ENCODE assay signal across 9 mouse cellular contexts in the genomic region with DNA sequence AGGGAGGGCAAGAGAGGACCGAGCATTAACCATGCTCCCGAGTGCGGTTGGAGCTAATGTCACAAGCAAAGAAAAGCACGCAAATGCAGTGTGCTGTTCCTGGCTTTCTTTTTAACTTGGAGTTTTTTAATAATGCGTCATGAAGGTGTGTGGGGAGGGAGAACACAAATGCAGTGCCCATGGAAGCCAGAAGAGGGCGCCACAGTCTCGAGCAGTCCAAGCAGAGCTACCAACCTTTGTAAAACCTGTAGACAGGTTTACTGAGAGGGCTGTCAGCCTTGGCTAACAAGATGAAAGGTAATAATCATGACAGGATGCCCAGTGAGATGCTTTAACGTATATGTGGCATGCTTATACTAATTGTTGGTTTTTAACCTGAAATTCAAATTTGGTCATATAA. TPM values are rescaled to one million over a fixed set of nuclear protein-coding genes. Genes with fewer than 3 reads are reported as not detected.
A peak's percentile ranks its signal among the peaks of the same experiment; 100 is the strongest.
DNase-seq lines count a peak whose midpoint lies in the region; ATAC-seq and TF ChIP-seq lines count a peak whose summit lies in the region.
"Had no signal": no experiment of that assay in that cellular context is flagged by ENCODE, and none has a peak within 500 bp of the region (broad histone marks: within the 10 kb centered on the region; RNA-seq: fewer than 3 reads in every experiment).

No protein-coding gene starts in this region.

- no peak for TF ChIP-seq EP300 in CH12.LX (IDR thresholded peaks at IDR 0.05; ENCODE audit: low read length)
- TF ChIP-seq EP300 in lung, postnatal 0 days (IDR thresholded peaks at IDR 0.05) = no peak

- TF ChIP-seq POLR2A in CH12.LX (IDR thresholded peaks at IDR 0.05; ENCODE audit: low read depth, low read length) = no peak

- no peak overlapping the region for H3K9ac ChIP-seq in CH12.LX (ENCODE audit: insufficient read depth, low read depth)
- no peak overlapping the region; the same call in 1 of the 2 replicates for H3K9ac ChIP-seq in embryonic facial prominence, embryonic 12.5 days
- no peak overlapping the region for H3K9ac ChIP-seq in lung, postnatal 0 days (replicated peaks; ENCODE audit: low read depth)

- intact Hi-C loops in heart, postnatal 36 days (cut with DNase I) = loop anchor here (2.0 to 5.0 kb wide), 5 partner anchors 69 to 789 kb away; a partner anchor contains a TSS

- peak; percentile 71 to 88 for TF ChIP-seq CTCF in CH12.LX (conservative IDR thresholded peaks at IDR 0.05 in 1 of 2, IDR thresholded peaks at IDR 0.05 in 1 of 2; ENCODE audit: low read depth in 2 of 2, low read length in 2 of 2)
- TF ChIP-seq CTCF in lung, postnatal 0 days (IDR thresholded peaks at IDR 0.05) = peak; percentile 87

- no peak overlapping the region for H3K27ac ChIP-seq in CH12.LX (ENCODE audit: insufficient read depth, low read depth)
- peak overlapping the region; percentile 26; the same call in 1 of the 2 replicates for H3K27ac ChIP-seq in embryonic facial prominence, embryonic 12.5 days
- no peak overlapping the region for H3K27ac ChIP-seq in lung, postnatal 0 days (ENCODE audit: low read length)

- ATAC-seq in embryonic facial prominence, embryonic 12.5 days (ENCODE audit: insufficient number of reproducible peaks, insufficient read depth, low FRiP score, low TSS enrichment) = no peak
- peak; percentile 13; the same call in 1 of the 2 replicates for ATAC-seq in lung, postnatal 0 days

- no peaks in the 10 kb centered on the region for H3K9me3 ChIP-seq in CH12.LX (replicated peaks; ENCODE audit: low read length)
- H3K9me3 ChIP-seq in embryonic facial prominence, embryonic 12.5 days = no peaks in the 10 kb centered on the region
- no peaks in the 10 kb centered on the region for H3K9me3 ChIP-seq in lung, postnatal 0 days (ENCODE audit: low read length)
- H3K9me3 ChIP-seq: megakaryocyte, embryonic 14.5 days had no signal

- dilution Hi-C loops in CH12.LX (cut with MboI; ENCODE audit: extremely low pct_ligation_motif_present, extremely low pct_unique_long_range_greater_than_20kb, low sequenced_read_pairs) = no loop called here

- no peaks in the 10 kb centered on the region for H3K79me2 ChIP-seq in CH12.LX (replicated peaks; ENCODE audit: control insufficient read depth, extremely low read depth, insufficient read depth, poor library complexity, severe bottlenecking)

- TF ChIP-seq RAD21 in CH12.LX (IDR thresholded peaks at IDR 0.05; ENCODE audit: low read depth, low read length) = peak; percentile 61

- H3K4me2 ChIP-seq in CH12.LX (ENCODE audit: insufficient read depth, low read depth, poor library complexity, severe bottlenecking) = no peak overlapping the region
- peak overlapping the region; percentile 48 for H3K4me2 ChIP-seq in embryonic facial prominence, embryonic 12.5 days (replicated peaks)
- peak overlapping the region; percentile 39 for H3K4me2 ChIP-seq in lung, postnatal 0 days (replicated peaks; ENCODE audit: low read depth, low read length)

- 5% methylated on average over 8 of the region's 8 CpGs for WGBS in embryonic facial prominence, embryonic 12.5 days
- WGBS in lung, postnatal 0 days = 15% methylated on average over 8 of the region's 8 CpGs

- H3K27me3 ChIP-seq in CH12.LX (replicated peaks) = peaks cover 2% of the 10 kb centered on the region
- H3K27me3 ChIP-seq in embryonic facial prominence, embryonic 12.5 days = no peaks in the 10 kb centered on the region
- H3K27me3 ChIP-seq in lung, postnatal 0 days (replicated peaks; ENCODE audit: insufficient read depth, low read length) = no peaks in the 10 kb centered on the region

- DNase-seq in CH12.LX (ENCODE audit: extremely low read depth) = peak; percentile 71
- DNase-seq in adrenal gland, postnatal 36 days = peak; percentile 81 to 83
- DNase-seq in heart, postnatal 36 days = peak; percentile 68 to 79
- peak; percentile 63 for DNase-seq in layer of hippocampus, adult 9-11 months
- peak; percentile 74 for DNase-seq in lung, postnatal 0 days (ENCODE audit: low spot score)
- peak; percentile 28 for DNase-seq in retina, postnatal 7 days (ENCODE audit: low read depth, low spot score)
- peak; percentile 93 for DNase-seq in thymus, postnatal 4 days

- no peak overlapping the region for H3K4me3 ChIP-seq in CH12.LX (replicated peaks in 1 of 3; ENCODE audit: low read depth in 2 of 3, low read length in 2 of 3, poor library complexity in 1 of 3)
- peak overlapping the region; percentile 6; the same call in 1 of the 2 replicates for H3K4me3 ChIP-seq in embryonic facial prominence, embryonic 12.5 days
- H3K4me3 ChIP-seq in lung, postnatal 0 days (ENCODE audit: low read depth, low read length) = no peak overlapping the region

- in situ Hi-C loops in CH12.LX (cut with MboI; ENCODE audit: low pct_ligation_motif_present, low pct_unique_long_range_greater_than_20kb, low sequenced_read_pairs) = loop anchor here (10.0 kb wide), 1 partner anchor 65 kb away; no protein-coding TSS in a partner anchor

- H3K36me3 ChIP-seq in CH12.LX (replicated peaks in 1 of 2; ENCODE audit: control insufficient read depth in 1 of 2, insufficient read depth in 1 of 2, low read length in 1 of 2) = no peaks in the 10 kb centered on the region
- H3K36me3 ChIP-seq in embryonic facial prominence, embryonic 12.5 days = no peaks in the 10 kb centered on the region
- H3K36me3 ChIP-seq in lung, postnatal 0 days (ENCODE audit: insufficient read depth, low read length) = no peaks in the 10 kb centered on the region

- peaks cover 6 to 36% of the 10 kb centered on the region in 2 experiments; a peak in 3 of 4 replicates for H3K4me1 ChIP-seq in CH12.LX (ENCODE audit: control insufficient read depth in 1 of 2, insufficient read depth in 2 of 2)
- H3K4me1 ChIP-seq in embryonic facial prominence, embryonic 12.5 days = peaks cover 33% of the 10 kb centered on the region
- H3K4me1 ChIP-seq in lung, postnatal 0 days (ENCODE audit: insufficient read depth, low read depth, low read length) = peaks cover 20% of the 10 kb centered on the region

TF ChIP-seq in CH12.LX, 34 proteins besides CTCF, POLR2A, EP300 and RAD21:
- no peak for TF ChIP-seq ZMIZ1 (IDR thresholded peaks at IDR 0.05; ENCODE audit: low read depth, low read length)
- peak; percentile 55 for TF ChIP-seq SMC3 (IDR thresholded peaks at IDR 0.05; ENCODE audit: low read depth, low read length)
TF ChIP-seq in CH12.LX: peak in this region for 1.

RNA-seq across cellular contexts. Expression of a gene that starts 6.6 kb away (rescaled TPM):
- total RNA-seq in CH12.LX (2012; rRNA removed) (not detected in 2 replicates), CH12.LX (2014; rRNA removed) (not detected in 2 replicates)
- polyA plus RNA-seq in CH12.LX (2012; ENCODE audit: insufficient read length, low read depth) = 0.33 and 0.48 TPM in 2 replicates
- total RNA-seq in adrenal gland, postnatal 36 days (2021) = under 1 TPM; 0.26 to 0.70 TPM
- polyA plus RNA-seq in embryonic facial prominence, embryonic 12.5 days (2016; fragmentation: Nextera tagmentation; extraction: Ambion mirVana) = 0.48 and 0.50 TPM in 2 replicates
- not detected for total RNA-seq in heart, postnatal 36 days (2021)
- polyA plus RNA-seq in lung, postnatal 0 days (2015; fragmentation: Nextera tagmentation; extraction: Ambion mirVana) = 0.10 TPM in 1 of 2 replicates, not detected in the other

RNA-seq across cellular contexts. Expression of a gene that starts 36.4 kb away (rescaled TPM):
- total RNA-seq in CH12.LX (2012; rRNA removed) = 8.4 and 11.7 TPM in 2 replicates
- total RNA-seq in CH12.LX (2014; rRNA removed) = 16.1 and 16.7 TPM in 2 replicates
- polyA plus RNA-seq in CH12.LX (2012; ENCODE audit: insufficient read length, low read depth) = 13.3 and 14.6 TPM in 2 replicates
- 1 to 10 TPM in 1 of 2 experiments, under 1 TPM in 1; 0.89 to 1.6 TPM for total RNA-seq in adrenal gland, postnatal 36 days (2021)
- 20.1 and 23.4 TPM in 2 replicates for polyA plus RNA-seq in embryonic facial prominence, embryonic 12.5 days (2016; fragmentation: Nextera tagmentation; extraction: Ambion mirVana)
- 1 to 10 TPM; 1.0 to 1.2 TPM for total RNA-seq in heart, postnatal 36 days (2021)
- 1.7 and 1.8 TPM in 2 replicates for polyA plus RNA-seq in lung, postnatal 0 days (2015; fragmentation: Nextera tagmentation; extraction: Ambion mirVana)

RNA-seq across cellular contexts. Expression of a gene that starts 36.5 kb away (rescaled TPM):
- total RNA-seq in CH12.LX (2012; rRNA removed) (8.2 and 11.2 TPM in 2 replicates), CH12.LX (2014; rRNA removed) (17.3 and 18.3 TPM in 2 replicates)
- polyA plus RNA-seq in CH12.LX (2012; ENCODE audit: insufficient read length, low read depth) = 6.2 and 6.9 TPM in 2 replicates
- 1 to 10 TPM; 3.0 to 3.5 TPM for total RNA-seq in adrenal gland, postnatal 36 days (2021)
- polyA plus RNA-seq in embryonic facial prominence, embryonic 12.5 days (2016; fragmentation: Nextera tagmentation; extraction: Ambion mirVana) = 16.5 TPM in 2 replicates
- total RNA-seq in heart, postnatal 36 days (2021) = 1 to 10 TPM; 5.4 to 6.7 TPM
- polyA plus RNA-seq in lung, postnatal 0 days (2015; fragmentation: Nextera tagmentation; extraction: Ambion mirVana) = 9.0 and 10.2 TPM in 2 replicates

Comparison
In these comparisons a context has a peak if more than half of its experiments do, and no peak if none do; other contexts are left out.
1. DNase-seq: peak in every context shown above with its lines; median percentile 93 in thymus, postnatal 4 days; 82 in adrenal gland, postnatal 36 days; 74 in lung, postnatal 0 days; 74 in heart, postnatal 36 days; 71 in CH12.LX; 63 in layer of hippocampus, adult 9-11 months; 28 in retina, postnatal 7 days.